Mouse (Mus musculus): ENCODE data around the gene Cracr2b. TPM values are rescaled to one million over a fixed set of nuclear protein-coding genes. Genes with fewer than 3 reads are reported as not detected.

Gene Cracr2b
- total RNA-seq, 2 experiments from 2014 or later: 6.1 to 6.3 TPM

DNA sequence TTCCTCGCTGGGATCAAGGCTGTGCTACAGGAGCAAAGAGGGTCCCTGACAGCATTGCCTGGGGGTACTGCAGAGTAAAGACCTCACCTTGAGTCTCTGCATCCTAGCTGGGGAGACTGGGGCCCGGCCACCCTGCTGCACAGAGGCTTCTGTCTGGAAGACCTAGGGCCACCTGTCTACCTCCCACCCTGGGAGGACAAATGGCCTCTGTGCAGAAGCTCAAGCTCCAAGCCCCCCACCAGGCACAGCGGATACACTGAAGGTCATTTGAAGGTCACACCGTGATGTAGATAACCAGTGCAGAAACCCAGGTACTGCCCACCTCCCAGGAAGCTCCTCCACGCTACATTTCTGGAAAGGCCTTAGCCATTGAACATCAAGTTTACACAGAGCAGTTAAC, 32.2 kb upstream of the Cracr2b start:
- Histone ChIP-seq H3K27ac (no peak overlapping the region), H3K4me3 (peak overlapping the region; percentile 46; the same call in 1 of the 2 replicates)
- no peak for TF ChIP-seq CTCF (IDR thresholded peaks at IDR 0.05)
- intact Hi-C loops (cut with DNase I): no loop called here
- DNase-seq: no peak

- intact Hi-C loops (cut with DNase I): no loop called here
- peak; percentile 53 for DNase-seq
- Histone ChIP-seq H3K27ac (peak within 1 kb of the TSS; percentile 24; the same call in 1 of the 2 replicates), H3K4me3 (peak within 1 kb of the TSS; percentile 46)
- no peak for TF ChIP-seq CTCF (IDR thresholded peaks at IDR 0.05)
Observed at GRCm38 (mm10) chr7:141429310-141429709, 31.6 kb upstream of the Cracr2b start, which contains the start of gene Cend1. Cend1 (minus strand) TSS chr7:141429491.

DNA sequence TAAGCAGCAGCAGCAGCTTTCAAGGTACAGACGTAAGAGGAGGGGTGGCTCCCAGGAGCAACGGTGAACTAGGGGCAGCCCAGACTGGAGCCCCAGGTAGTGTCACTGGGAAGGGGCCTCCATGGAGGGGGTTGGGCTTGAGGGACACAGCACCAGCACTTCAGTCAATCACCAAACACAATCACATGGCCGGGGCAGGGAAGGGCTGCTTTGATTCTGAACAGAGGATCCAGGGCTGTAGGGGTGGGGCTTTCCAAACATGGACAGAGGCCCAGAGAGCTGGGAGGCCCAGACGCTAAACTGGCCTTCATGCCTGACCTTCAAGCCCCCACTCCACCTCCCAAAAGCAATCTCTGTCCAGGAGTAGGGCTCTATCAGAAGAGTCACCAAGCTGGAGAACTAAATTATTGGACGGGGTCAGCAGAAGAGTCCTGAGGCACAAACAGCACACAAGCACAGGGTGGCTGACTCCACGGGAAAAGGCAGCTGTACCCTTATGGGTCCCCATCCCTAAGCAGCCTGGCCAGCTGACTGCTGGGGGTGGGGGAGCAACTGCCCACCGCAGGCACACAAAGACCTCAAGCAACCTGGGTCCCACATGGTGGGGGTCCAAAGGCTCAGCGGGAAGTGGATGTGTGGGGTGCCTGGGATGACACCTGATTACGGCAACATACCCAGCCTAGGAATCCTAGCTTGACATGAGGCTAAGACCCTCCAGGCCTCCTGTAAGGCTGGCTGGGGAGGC, 30.9 kb upstream of the Cracr2b start:
- no peak for TF ChIP-seq CTCF (IDR thresholded peaks at IDR 0.05)
- no peak overlapping the region for H3K4me3 ChIP-seq
- no peak for DNase-seq
- no peak overlapping the region for H3K27ac ChIP-seq
- intact Hi-C loops (cut with DNase I): no loop called here

GRCm38 (mm10) chr7:141430585-141431240, 30.2 kb upstream of the Cracr2b start:
- intact Hi-C loops (cut with DNase I): no loop called here
- no peak for DNase-seq
- Histone ChIP-seq H3K4me3 (no peak overlapping the region), H3K27ac (no peak overlapping the region)
- TF ChIP-seq CTCF (IDR thresholded peaks at IDR 0.05): no peak

DNA sequence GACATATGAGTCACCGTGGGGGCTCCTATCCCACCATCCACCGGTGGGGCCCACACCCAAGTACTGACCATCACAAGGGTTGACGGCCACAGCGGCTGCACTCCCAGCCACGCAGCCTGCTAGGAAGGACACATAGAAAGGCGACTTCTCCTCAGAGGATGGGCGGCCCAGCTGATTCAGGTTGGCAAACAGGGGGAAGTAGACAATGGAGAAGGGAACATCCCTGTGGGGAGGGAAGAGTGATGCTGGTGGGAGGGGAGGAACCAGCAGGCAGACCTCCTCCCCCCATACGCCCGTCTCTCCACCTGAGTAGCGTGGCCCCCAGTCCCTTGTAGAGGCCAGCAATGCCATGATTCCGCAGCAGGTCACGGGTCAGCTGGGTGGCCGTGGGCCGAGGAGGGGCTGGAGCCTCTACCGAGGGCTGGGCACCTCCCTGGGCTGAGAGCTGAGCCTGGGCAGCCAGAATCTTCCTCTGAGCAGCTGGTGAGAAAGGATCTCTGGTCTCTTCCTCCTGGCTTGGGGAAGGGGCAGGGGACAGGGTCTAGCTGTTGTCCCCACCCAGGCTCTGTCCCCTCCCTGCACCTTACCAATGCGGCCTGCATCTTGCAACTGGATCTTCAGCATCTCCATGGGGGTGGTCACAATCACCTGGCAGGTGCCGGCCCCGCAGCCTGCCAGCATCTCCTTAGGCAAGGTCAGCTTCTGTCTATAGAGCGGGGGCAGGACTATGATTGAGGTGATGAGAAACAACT, 29.3 kb upstream of the Cracr2b start:
- peak overlapping the region; percentile 88 for H3K27ac ChIP-seq
- no peak for DNase-seq

DNA sequence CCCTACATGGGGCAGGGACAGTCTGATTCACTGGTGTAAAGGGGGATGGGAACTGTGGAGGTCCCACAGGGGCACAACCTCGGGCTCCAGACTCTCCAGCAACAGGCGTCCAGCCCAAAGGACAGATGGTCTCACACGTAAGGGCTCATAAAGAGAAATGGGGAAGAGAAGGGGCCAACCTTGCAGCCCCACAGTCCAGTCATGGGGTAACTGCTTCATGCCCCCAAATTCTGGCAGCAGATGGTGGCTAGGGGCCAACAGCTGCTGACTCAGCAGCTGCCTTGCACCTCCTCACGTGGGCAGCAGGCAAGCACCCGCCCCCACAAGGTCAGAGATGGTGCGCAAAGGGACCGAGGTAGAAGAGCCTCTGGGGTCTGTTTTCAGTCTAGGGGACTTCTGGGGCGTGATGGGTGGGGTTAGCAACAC, 28.7 kb upstream of the Cracr2b start:
- TF ChIP-seq CTCF (IDR thresholded peaks at IDR 0.05): no peak
- peak overlapping the region; percentile 52 for H3K4me3 ChIP-seq
- DNase-seq: peak; percentile 61
- H3K27ac ChIP-seq: peak overlapping the region; percentile 88
- intact Hi-C loops (cut with DNase I): no loop called here

More for the DNA sequence above, 29.3 kb upstream of the Cracr2b start:
- TF ChIP-seq CTCF (IDR thresholded peaks at IDR 0.05): no peak
- intact Hi-C loops (cut with DNase I): no loop called here
- peak overlapping the region; percentile 52; the same call in 1 of the 2 replicates for H3K4me3 ChIP-seq

GRCm38 (mm10) chr7:141432741-141433516, 28.0 kb upstream of the Cracr2b start:
- peak; percentile 75 for DNase-seq
- H3K27ac ChIP-seq: peak overlapping the region; percentile 88

GRCm38 (mm10) chr7:141433517-141434400, 27.1 kb upstream of the Cracr2b start:
- Histone ChIP-seq H3K4me3 (peak overlapping the region; percentile 77), H3K27ac (peak overlapping the region; percentile 88)
- TF ChIP-seq CTCF (IDR thresholded peaks at IDR 0.05): no peak
- intact Hi-C loops (cut with DNase I): no loop called here
- DNase-seq: no peak

More at GRCm38 (mm10) chr7:141432741-141433516, 28.0 kb upstream of the Cracr2b start:
- intact Hi-C loops (cut with DNase I): no loop called here
- 0 out of 2 replicates have a peak, but pooled peaks have one; percentile 1 for TF ChIP-seq CTCF (IDR thresholded peaks at IDR 0.05)
- H3K4me3 ChIP-seq: peak overlapping the region; percentile 77

DNA sequence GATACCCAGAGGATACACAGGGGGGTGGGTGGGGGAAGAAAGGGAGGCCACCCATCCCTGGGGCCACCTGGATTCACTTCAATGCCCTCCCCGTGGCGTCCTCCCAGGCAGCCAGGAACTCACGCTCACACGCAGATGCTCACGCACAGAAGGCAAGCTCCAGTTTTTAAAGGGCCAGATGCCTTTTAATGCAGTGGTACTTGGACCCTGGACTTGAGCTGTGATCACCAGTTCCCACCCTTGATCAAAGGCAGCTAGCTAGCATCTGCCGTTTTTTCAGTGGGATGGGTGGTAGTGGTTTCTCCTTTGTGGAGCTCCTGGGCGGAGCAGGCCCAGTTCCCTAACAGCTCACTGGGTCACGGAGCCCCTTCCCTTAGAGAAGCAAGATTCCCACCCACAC, 26.4 kb upstream of the Cracr2b start:
- Histone ChIP-seq H3K4me3 (peak overlapping the region; percentile 77), H3K27ac (peak overlapping the region; percentile 88)
- peak; percentile 58 for DNase-seq
- no peak for TF ChIP-seq CTCF (IDR thresholded peaks at IDR 0.05)
- intact Hi-C loops (cut with DNase I): no loop called here

- TF ChIP-seq CTCF (IDR thresholded peaks at IDR 0.05): no peak
- intact Hi-C loops (cut with DNase I): no loop called here
- DNase-seq: peak; percentile 74
- peak overlapping the region; percentile 77 for H3K4me3 ChIP-seq
- H3K27ac ChIP-seq: peak overlapping the region; percentile 88
Observed at GRCm38 (mm10) chr7:141435129-141435855, 25.6 kb upstream of the Cracr2b start.

All from gastrocnemius, adult 2 months (tissue).